ENCODE assay signal across 8 mouse cellular contexts in the genomic region with DNA sequence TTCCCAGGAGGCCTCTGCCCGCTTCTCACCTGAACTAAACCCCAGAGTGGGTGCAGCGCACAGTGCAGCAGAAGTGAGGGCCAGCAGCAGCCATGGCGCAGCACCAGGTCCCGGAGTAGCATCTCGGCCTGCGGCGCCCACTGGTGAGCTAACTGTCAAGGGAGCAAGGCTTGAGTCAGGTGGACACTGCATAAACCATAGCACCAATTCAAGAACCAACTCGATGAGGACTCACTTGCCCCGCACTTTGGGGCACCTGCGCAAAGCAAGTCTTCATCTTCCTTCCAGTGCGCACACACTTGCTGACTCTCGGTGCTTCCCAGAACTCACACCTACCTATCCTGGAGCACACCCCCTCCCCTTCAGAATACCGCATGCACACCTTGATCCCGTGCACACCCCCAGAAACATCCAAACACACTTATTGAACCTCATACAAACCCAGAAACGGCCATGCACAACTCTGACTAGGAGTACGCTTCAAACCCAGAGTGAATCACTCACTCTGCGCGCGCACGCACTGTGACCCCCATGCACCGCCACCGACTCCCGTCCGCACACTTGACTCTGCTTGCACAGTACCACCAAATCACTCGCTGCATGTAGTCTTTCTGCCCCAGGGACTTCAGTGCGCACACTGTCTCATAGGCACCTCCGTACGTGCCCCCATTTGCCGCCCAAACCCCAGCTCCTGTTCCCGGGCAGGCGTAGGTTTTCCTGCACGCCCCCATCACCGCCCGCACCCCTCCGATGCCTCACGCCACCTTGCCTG. TPM values are rescaled to one million over a fixed set of nuclear protein-coding genes. Genes with fewer than 3 reads are reported as not detected.
DNase-seq lines count a peak whose midpoint lies in the region; ATAC-seq and TF ChIP-seq lines count a peak whose summit lies in the region.

No protein-coding gene starts in this region.

- TF ChIP-seq POLR2A in ES-Bruce4 (IDR thresholded peaks at IDR 0.05; ENCODE audit: insufficient read depth, low read length), result no peak

- peak overlapping the region; percentile 78 for H3K4me3 ChIP-seq in ES-Bruce4 (ENCODE audit: low read depth, low read length)
- H3K4me3 ChIP-seq in forebrain, embryonic 10.5 days, result peak overlapping the region; percentile 77
- H3K4me3 ChIP-seq in limb, embryonic 13.5 days, result peak overlapping the region; percentile 78

- WGBS in forebrain, embryonic 10.5 days, result 6% methylated on average over 36 of the region's 36 CpGs
- WGBS in limb, embryonic 13.5 days, result 9% methylated on average over 36 of the region's 36 CpGs

- H3K9ac ChIP-seq in ES-Bruce4 (ENCODE audit: low read depth, poor library complexity, severe bottlenecking), result peak overlapping the region; percentile 77
- peak overlapping the region; percentile 80 for H3K9ac ChIP-seq in limb, embryonic 13.5 days

- H3K9me3 ChIP-seq in ES-Bruce4 (replicated peaks; ENCODE audit: control insufficient read depth, insufficient read depth, low read length, poor library complexity, severe bottlenecking), result no peaks in the 10 kb centered on the region
- H3K9me3 ChIP-seq in forebrain, embryonic 10.5 days, result no peaks in the 10 kb centered on the region
- no peaks in the 10 kb centered on the region for H3K9me3 ChIP-seq in limb, embryonic 13.5 days

- no peak for TF ChIP-seq CTCF in ES-Bruce4 (IDR thresholded peaks at IDR 0.05; ENCODE audit: low read depth, low read length)

- no peaks in the 10 kb centered on the region for H3K36me3 ChIP-seq in ES-Bruce4 (ENCODE audit: control insufficient read depth, insufficient read depth, low read length, poor library complexity, severe bottlenecking)
- H3K36me3 ChIP-seq in forebrain, embryonic 10.5 days (replicated peaks), result no peaks in the 10 kb centered on the region
- H3K36me3 ChIP-seq in limb, embryonic 13.5 days, result no peaks in the 10 kb centered on the region

- ATAC-seq in frontal cortex, adult (ENCODE audit: low TSS enrichment), result 0 out of 2 replicates have a peak, but pooled peaks have one; percentile 1
- peak; percentile 43; the same call in 1 of the 2 replicates for ATAC-seq in limb, embryonic 13.5 days (ENCODE audit: low FRiP score, low read depth)
- no peak for ATAC-seq in megakaryocyte, adult 5-6 weeks (ENCODE audit: poor library complexity, severe bottlenecking)

- peaks cover 4% of the 10 kb centered on the region; the same call in 1 of the 2 replicates for H3K27me3 ChIP-seq in ES-Bruce4 (ENCODE audit: control insufficient read depth, insufficient read depth, low read length, poor library complexity, severe bottlenecking)
- peaks cover 75% of the 10 kb centered on the region for H3K27me3 ChIP-seq in forebrain, embryonic 10.5 days (ENCODE audit: poor library complexity, severe bottlenecking)
- H3K27me3 ChIP-seq in limb, embryonic 13.5 days, result peaks cover 60% of the 10 kb centered on the region

- peak overlapping the region; percentile 91 for H3K4me2 ChIP-seq in limb, embryonic 13.5 days (replicated peaks)

- no peak for TF ChIP-seq EP300 in ES-Bruce4 (IDR thresholded peaks at IDR 0.05; ENCODE audit: insufficient read depth, low read depth, low read length)

- no peaks in the 10 kb centered on the region for H3K4me1 ChIP-seq in ES-Bruce4 (ENCODE audit: control insufficient read depth, insufficient read depth, low read length)
- peaks cover 23% of the 10 kb centered on the region for H3K4me1 ChIP-seq in forebrain, embryonic 10.5 days
- peaks cover 15% of the 10 kb centered on the region for H3K4me1 ChIP-seq in limb, embryonic 13.5 days

- no peak for DNase-seq in frontal cortex, postnatal 36 days (ENCODE audit: low spot score in 2 of 2)
- DNase-seq in forebrain, embryonic 10.5 days (ENCODE audit: extremely low spot score, low spot score), result peak; percentile 15
- DNase-seq in yolk sac, embryonic 10.5 days (ENCODE audit: low spot score), result peak; percentile 6
- no peak for DNase-seq in layer of hippocampus, adult 9-10 months (ENCODE audit: low spot score)

- no peak overlapping the region for H3K27ac ChIP-seq in ES-Bruce4 (ENCODE audit: insufficient read depth, low read length)
- peak overlapping the region; percentile 87 for H3K27ac ChIP-seq in forebrain, embryonic 10.5 days
- no peak overlapping the region for H3K27ac ChIP-seq in limb, embryonic 13.5 days

RNA-seq across cellular contexts. Expression of gene Prima1, which starts 0.5 kb away (rescaled TPM):
- not detected in 2 replicates for polyA plus RNA-seq in ES-Bruce4 (2011; ENCODE audit: insufficient read depth, insufficient read length, low read depth, missing spikeins)
- polyA plus RNA-seq in forebrain, embryonic 10.5 days (2016; fragmentation: Nextera tagmentation; extraction: Ambion mirVana), result not detected in 2 replicates
- polyA plus RNA-seq in limb, embryonic 13.5 days (2015; fragmentation: Nextera tagmentation; extraction: Ambion mirVana), result 0.53 TPM in 1 of 2 replicates, not detected in the other
- total RNA-seq in megakaryocyte, adult 5-6 weeks (2015), result not detected in 2 replicates
- not detected in 2 replicates for total RNA-seq in megakaryocyte, adult 5-6 weeks (2017)

Comparison
In these comparisons a context has a peak if more than half of its experiments do, and no peak if none do; other contexts are left out.
1. DNase-seq: peak in forebrain, embryonic 10.5 days (single experiment) and yolk sac, embryonic 10.5 days (single experiment); none in frontal cortex, postnatal 36 days (0 of 2) and layer of hippocampus, adult 9-10 months (single experiment).
2. Peak in every context shown above with its lines, with median percentiles within 50 percentile points of each other: H3K4me3 ChIP-seq.